8 mouse cellular contexts compared by ENCODE assay signal in the genomic region with DNA sequence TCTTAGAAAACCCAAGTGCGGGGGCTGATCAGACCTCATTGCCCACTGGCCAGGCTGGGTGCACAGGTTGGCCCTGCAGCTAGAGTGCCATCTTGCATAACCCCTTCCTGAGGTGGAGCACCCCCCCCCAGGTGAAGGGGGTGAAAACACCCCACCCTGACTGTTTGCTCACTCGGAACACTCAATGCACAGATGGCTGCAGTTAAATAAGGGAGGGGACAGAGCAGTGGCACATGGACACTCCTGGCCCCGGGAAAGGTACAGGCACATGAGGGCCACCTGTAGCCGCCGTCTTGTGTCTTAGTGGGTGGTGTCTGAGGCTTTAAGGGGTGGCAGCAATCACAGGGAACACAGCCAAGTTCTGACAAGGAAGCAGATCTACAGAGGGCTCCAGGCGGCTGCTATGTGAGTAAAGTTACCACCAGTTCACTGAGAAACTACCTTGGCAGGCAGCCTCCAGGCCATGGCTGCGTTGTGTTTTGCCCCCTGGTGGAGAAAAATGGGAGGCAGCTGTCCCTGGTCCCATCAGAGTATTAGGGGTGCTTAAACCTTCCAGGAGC. TPM values are rescaled to one million over a fixed set of nuclear protein-coding genes. Genes with fewer than 3 reads are reported as not detected.
DNase-seq lines count a peak whose midpoint lies in the region; ATAC-seq lines count a peak whose summit lies in the region.

No protein-coding gene starts in this region.

- DNase-seq in heart, adult 11 months, result peak; percentile 96
- DNase-seq in adrenal gland, adult (ENCODE audit: inconsistent age in 2 of 2, low spot score in 1 of 2), result peak; percentile 75 to 90
- peak; percentile 68 for DNase-seq in embryonic facial prominence, embryonic 11.5 days (ENCODE audit: low spot score)
- DNase-seq in kidney, postnatal 36 days, result peak; percentile 62 to 82
- DNase-seq in lung, postnatal 14 days, result peak; percentile 81
- DNase-seq in spleen, postnatal 14 days (ENCODE audit: low spot score in 2 of 2), result peak; percentile 41 to 71

- H3K9me3 ChIP-seq in heart, embryonic 11.5 days (replicated peaks; ENCODE audit: control insufficient read depth, low read length), result peaks cover 2% of the 10 kb centered on the region
- H3K9me3 ChIP-seq in embryonic facial prominence, embryonic 11.5 days (replicated peaks; ENCODE audit: control insufficient read depth, low read length), result no peaks in the 10 kb centered on the region
- H3K9me3 ChIP-seq in heart, embryonic 13.5 days, result peaks cover 2% of the 10 kb centered on the region

- peaks cover 2% of the 10 kb centered on the region for H3K36me3 ChIP-seq in heart, embryonic 11.5 days (ENCODE audit: control insufficient read depth, insufficient read depth, low read length)
- peaks cover 1% of the 10 kb centered on the region; the same call in 1 of the 2 replicates for H3K36me3 ChIP-seq in embryonic facial prominence, embryonic 11.5 days (replicated peaks; ENCODE audit: control insufficient read depth, insufficient read depth, low read depth, low read length)
- peaks cover 17% of the 10 kb centered on the region for H3K36me3 ChIP-seq in heart, embryonic 13.5 days

- ATAC-seq in heart, embryonic 11.5 days (replicated peaks; ENCODE audit: insufficient number of reproducible peaks, low FRiP score, low TSS enrichment), result no peak
- no peak for ATAC-seq in embryonic facial prominence, embryonic 11.5 days (replicated peaks; ENCODE audit: insufficient number of reproducible peaks, low FRiP score, low TSS enrichment, low read depth)
- ATAC-seq in heart, embryonic 13.5 days (ENCODE audit: extremely low read depth, insufficient number of reproducible peaks, low FRiP score, low TSS enrichment), result 0 out of 2 replicates have a peak, but pooled peaks have one; percentile 23

- H3K4me3 ChIP-seq in heart, embryonic 11.5 days (ENCODE audit: low read depth, low read length), result no peak overlapping the region
- H3K4me3 ChIP-seq in embryonic facial prominence, embryonic 11.5 days (ENCODE audit: low read depth, low read length), result no peak overlapping the region
- H3K4me3 ChIP-seq in heart, embryonic 13.5 days, result no peak overlapping the region

- H3K27ac ChIP-seq in heart, embryonic 11.5 days (ENCODE audit: low read depth, low read length), result no peak overlapping the region
- H3K27ac ChIP-seq in embryonic facial prominence, embryonic 11.5 days (replicated peaks; ENCODE audit: low read depth, low read length), result no peak overlapping the region
- no peak overlapping the region for H3K27ac ChIP-seq in heart, embryonic 13.5 days (replicated peaks)

- H3K27me3 ChIP-seq in heart, embryonic 11.5 days (ENCODE audit: control insufficient read depth, insufficient read depth, low read length), result no peaks in the 10 kb centered on the region
- no peaks in the 10 kb centered on the region for H3K27me3 ChIP-seq in embryonic facial prominence, embryonic 11.5 days (ENCODE audit: control insufficient read depth, insufficient read depth, low read length)
- peaks cover 7% of the 10 kb centered on the region for H3K27me3 ChIP-seq in heart, embryonic 13.5 days (replicated peaks)

- peaks cover 22% of the 10 kb centered on the region for H3K4me1 ChIP-seq in heart, embryonic 11.5 days (ENCODE audit: control insufficient read depth, insufficient read depth, low read length)
- no peaks in the 10 kb centered on the region for H3K4me1 ChIP-seq in embryonic facial prominence, embryonic 11.5 days (ENCODE audit: control insufficient read depth, insufficient read depth, low read length)
- peaks cover 37% of the 10 kb centered on the region for H3K4me1 ChIP-seq in heart, embryonic 13.5 days

- no peak overlapping the region for H3K4me2 ChIP-seq in heart, embryonic 11.5 days
- H3K4me2 ChIP-seq in embryonic facial prominence, embryonic 11.5 days (ENCODE audit: low read depth, low read length), result no peak overlapping the region
- H3K4me2 ChIP-seq in heart, embryonic 13.5 days, result no peak overlapping the region

- H3K9ac ChIP-seq in heart, embryonic 11.5 days (ENCODE audit: low read depth, low read length), result no peak overlapping the region
- no peak overlapping the region for H3K9ac ChIP-seq in embryonic facial prominence, embryonic 11.5 days (replicated peaks; ENCODE audit: low read length)
- H3K9ac ChIP-seq in heart, embryonic 13.5 days, result no peak overlapping the region

- 52% methylated on average over 7 of the region's 7 CpGs for WGBS in heart, embryonic 11.5 days (ENCODE audit: insufficient replicate concordance)
- 61% methylated on average over 7 of the region's 7 CpGs for WGBS in embryonic facial prominence, embryonic 11.5 days
- 47% methylated on average over 7 of the region's 7 CpGs for WGBS in heart, embryonic 13.5 days

RNA-seq across cellular contexts. Expression of gene Ttyh3, which starts 14.9 kb away (rescaled TPM):
- 26.7 and 28.8 TPM in 2 replicates for polyA plus RNA-seq in heart, embryonic 11.5 days (2014; fragmentation: Nextera tagmentation; extraction: Ambion mirVana)
- polyA plus RNA-seq in embryonic facial prominence, embryonic 11.5 days (2014; fragmentation: Nextera tagmentation; extraction: Ambion mirVana), result 42.5 and 42.8 TPM in 2 replicates
- 25.0 and 25.4 TPM in 2 replicates for polyA plus RNA-seq in heart, embryonic 13.5 days (2015; fragmentation: Nextera tagmentation; extraction: Ambion mirVana)

RNA-seq across cellular contexts. Expression of gene Iqce, which starts 38.5 kb away (rescaled TPM):
- 8.1 and 10.7 TPM in 2 replicates for polyA plus RNA-seq in heart, embryonic 11.5 days (2014; fragmentation: Nextera tagmentation; extraction: Ambion mirVana)
- polyA plus RNA-seq in embryonic facial prominence, embryonic 11.5 days (2014; fragmentation: Nextera tagmentation; extraction: Ambion mirVana), result 13.5 and 16.5 TPM in 2 replicates
- polyA plus RNA-seq in heart, embryonic 13.5 days (2015; fragmentation: Nextera tagmentation; extraction: Ambion mirVana), result 8.0 and 10.3 TPM in 2 replicates

RNA-seq across cellular contexts. Expression of gene Brat1, which starts 41.1 kb away (rescaled TPM):
- 9.0 and 9.8 TPM in 2 replicates for polyA plus RNA-seq in heart, embryonic 11.5 days (2014; fragmentation: Nextera tagmentation; extraction: Ambion mirVana)
- polyA plus RNA-seq in embryonic facial prominence, embryonic 11.5 days (2014; fragmentation: Nextera tagmentation; extraction: Ambion mirVana), result 8.8 and 10.3 TPM in 2 replicates
- polyA plus RNA-seq in heart, embryonic 13.5 days (2015; fragmentation: Nextera tagmentation; extraction: Ambion mirVana), result 12.9 and 13.9 TPM in 2 replicates

RNA-seq across cellular contexts. Expression of gene Lfng, which starts 56.6 kb away (rescaled TPM):
- polyA plus RNA-seq in heart, embryonic 11.5 days (2014; fragmentation: Nextera tagmentation; extraction: Ambion mirVana), result 2.8 and 3.3 TPM in 2 replicates
- polyA plus RNA-seq in embryonic facial prominence, embryonic 11.5 days (2014; fragmentation: Nextera tagmentation; extraction: Ambion mirVana), result 13.3 and 13.7 TPM in 2 replicates
- polyA plus RNA-seq in heart, embryonic 13.5 days (2015; fragmentation: Nextera tagmentation; extraction: Ambion mirVana), result 3.3 and 3.5 TPM in 2 replicates
